ENCODE assay signal across 15 mouse cellular contexts in genomic region chr14:17641770-17642169, GRCm38 (mm10).
"Had no signal": no experiment of that assay in that cellular context is flagged by ENCODE, and none has a peak within 500 bp of the region (broad histone marks: within the 10 kb centered on the region; RNA-seq: fewer than 3 reads in every experiment).

No protein-coding gene starts in this region.

- H3K9me3 ChIP-seq: kidney, embryonic 15.5 days; limb, embryonic 15.5 days; liver, embryonic 12.5 days; midbrain, embryonic 15.5 days; neural tube, embryonic 12.5 days had no signal

- H3K4me1 ChIP-seq: kidney, embryonic 15.5 days; limb, embryonic 15.5 days; liver, embryonic 12.5 days; megakaryocyte, embryonic 14.5 days; midbrain, embryonic 15.5 days; neural tube, embryonic 12.5 days had no signal

- H3K27ac ChIP-seq: kidney, embryonic 15.5 days; limb, embryonic 15.5 days; liver, embryonic 12.5 days; macrophage; midbrain, embryonic 15.5 days; neural tube, embryonic 12.5 days; stomach, postnatal 0 days had no signal

- H3K36me3 ChIP-seq: kidney, embryonic 15.5 days; limb, embryonic 15.5 days; liver, embryonic 12.5 days; midbrain, embryonic 15.5 days; neural tube, embryonic 12.5 days had no signal

- H3K9ac ChIP-seq: kidney, embryonic 15.5 days; limb, embryonic 15.5 days; liver, embryonic 12.5 days; lung, embryonic 14.5 days; midbrain, embryonic 15.5 days; neural tube, embryonic 12.5 days had no signal

- H3K4me2 ChIP-seq: kidney, embryonic 15.5 days; limb, embryonic 15.5 days; liver, embryonic 12.5 days; lung, embryonic 14.5 days; midbrain, embryonic 11.5 days; midbrain, embryonic 15.5 days; neural tube, embryonic 12.5 days had no signal

- H3K4me3 ChIP-seq: kidney, embryonic 15.5 days; limb, embryonic 15.5 days; liver, embryonic 12.5 days; megakaryocyte, embryonic 14.5 days; midbrain, embryonic 15.5 days; neural tube, embryonic 12.5 days had no signal

- H3K27me3 ChIP-seq: kidney, embryonic 15.5 days; limb, embryonic 15.5 days; liver, embryonic 12.5 days; megakaryocyte, embryonic 14.5 days; midbrain, embryonic 15.5 days; neural tube, embryonic 12.5 days had no signal

- ATAC-seq: liver, embryonic 12.5 days; midbrain, embryonic 15.5 days had no signal

- DNase-seq: kidney, postnatal 14 days; layer of hippocampus, postnatal 36 days; lung, embryonic 14.5 days; lung, postnatal 10 days; thymus, adult 18-20 months; thymus, postnatal 14 days had no signal
